Mouse (Mus musculus): ENCODE results near the gene Gng2.

Gng2 gene

DNA sequence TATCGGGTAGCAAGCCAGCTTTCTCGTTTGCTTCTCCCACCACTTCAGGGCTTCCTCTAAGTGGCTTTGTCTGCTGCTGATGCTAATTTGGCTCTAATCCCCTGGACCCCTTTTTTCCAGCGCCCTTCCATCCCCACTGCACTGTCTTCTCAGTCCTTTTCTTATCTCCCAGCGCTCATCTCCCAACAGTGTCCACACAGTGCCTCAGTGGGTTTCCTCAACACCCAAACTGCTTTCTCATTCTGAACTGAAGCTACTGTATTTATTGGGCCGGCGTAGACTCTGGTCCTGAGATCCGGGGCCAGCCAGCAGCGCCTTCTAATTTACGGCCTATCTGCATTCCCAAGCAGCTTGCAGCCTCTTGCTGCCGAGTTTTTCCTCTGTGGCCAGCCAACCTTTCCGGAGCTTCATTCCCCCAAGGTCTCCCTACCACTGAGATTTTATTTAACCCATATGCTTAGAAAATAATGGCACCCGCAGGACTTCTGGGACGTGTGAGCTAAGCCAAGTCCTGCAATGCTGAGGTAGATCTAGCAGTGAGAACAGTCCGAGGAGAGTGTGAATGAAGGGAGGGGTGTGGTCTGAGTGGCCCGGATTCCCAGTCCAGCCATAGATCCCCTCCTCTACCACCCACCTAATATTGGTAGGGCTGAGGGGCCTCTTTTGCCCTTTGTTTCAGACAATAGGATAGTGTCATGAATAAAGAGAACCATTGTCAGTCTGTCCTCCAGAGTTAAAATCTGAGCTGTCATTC lies at the start of gene Gng2:
Gene Gng2, minus strand, starts transcription at position 357 of the 754 bp plus-strand sequence.
- 26% methylated on average over 15 of the region's 15 CpGs for WGBS

- 70% methylated on average over 6 of the region's 6 CpGs for WGBS
These were observed 47.7 kb upstream of the Gng2 start for GRCm38 (mm10) chr14:20024888-20025719.

- WGBS, result 90% methylated on average over 2 of the region's 2 CpGs
These were observed 46.5 kb upstream of the Gng2 start for GRCm38 (mm10) chr14:20023939-20024338.

DNA sequence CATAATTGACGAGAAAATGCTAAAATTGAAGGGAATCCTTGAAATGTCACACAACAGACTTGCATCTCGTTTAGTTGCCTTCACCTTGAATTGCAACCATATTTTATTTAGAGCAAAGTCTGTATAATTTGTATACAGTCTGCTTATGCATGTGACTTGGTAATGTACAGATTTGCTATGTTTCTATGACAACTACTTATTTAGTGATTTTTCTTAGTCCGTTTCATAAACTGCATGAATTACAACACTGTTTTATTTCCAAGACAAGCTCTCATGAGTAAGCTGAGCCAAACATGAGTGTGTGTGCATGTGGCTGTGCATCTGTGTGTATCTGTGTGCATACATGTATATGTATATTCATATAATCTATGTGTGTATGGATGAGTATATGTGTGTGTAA lies 42.1 kb upstream of the Gng2 start:
- WGBS, result 65% methylated on average over 3 of the region's 3 CpGs

GRCm38 (mm10) chr14:20012506-20013275 lies 35.3 kb upstream of the Gng2 start:
- WGBS, result 38% methylated on average over 9 of the region's 9 CpGs

DNA sequence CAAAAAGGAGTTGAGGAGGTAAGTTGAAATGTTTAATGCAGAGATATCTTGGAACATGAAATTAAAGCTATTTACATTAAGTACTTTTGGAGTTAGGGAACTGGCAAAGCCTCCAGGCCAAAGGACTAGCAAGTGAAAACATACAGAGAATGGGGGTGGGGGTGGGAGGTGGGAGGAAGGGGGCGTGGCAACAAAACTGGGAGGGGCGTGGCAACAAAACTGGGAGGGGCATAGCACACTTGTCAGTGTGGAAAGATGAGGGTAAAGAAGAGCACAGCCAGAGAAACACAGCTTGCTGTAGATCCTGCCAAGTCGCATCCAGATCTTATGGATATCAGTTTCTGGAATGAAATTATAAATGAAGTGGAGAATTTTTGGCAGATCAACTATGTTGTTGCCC lies 30.0 kb upstream of the Gng2 start:
- WGBS, result 73% methylated on average over 3 of the region's 3 CpGs

DNA sequence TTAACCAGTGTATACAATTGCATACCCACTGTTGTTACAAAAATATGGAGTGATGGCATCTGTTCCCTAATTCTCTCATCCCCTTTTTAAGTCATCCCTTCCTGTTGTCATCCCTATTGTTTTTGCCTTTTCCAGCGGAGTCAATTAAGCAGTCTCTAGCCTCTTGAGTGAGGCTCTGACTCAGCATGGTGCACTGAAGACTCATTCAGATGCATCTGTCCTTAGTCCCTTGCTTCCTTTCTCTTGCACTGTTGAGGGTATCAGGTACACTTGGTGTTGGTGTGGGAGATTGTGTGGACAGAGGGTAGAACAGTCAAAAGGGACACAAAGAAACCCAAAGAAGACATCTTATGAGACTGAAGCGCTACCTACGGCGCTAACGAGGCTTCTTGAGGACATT lies 19.4 kb upstream of the Gng2 start:
- 88% methylated on average over 5 of the region's 5 CpGs for WGBS

DNA sequence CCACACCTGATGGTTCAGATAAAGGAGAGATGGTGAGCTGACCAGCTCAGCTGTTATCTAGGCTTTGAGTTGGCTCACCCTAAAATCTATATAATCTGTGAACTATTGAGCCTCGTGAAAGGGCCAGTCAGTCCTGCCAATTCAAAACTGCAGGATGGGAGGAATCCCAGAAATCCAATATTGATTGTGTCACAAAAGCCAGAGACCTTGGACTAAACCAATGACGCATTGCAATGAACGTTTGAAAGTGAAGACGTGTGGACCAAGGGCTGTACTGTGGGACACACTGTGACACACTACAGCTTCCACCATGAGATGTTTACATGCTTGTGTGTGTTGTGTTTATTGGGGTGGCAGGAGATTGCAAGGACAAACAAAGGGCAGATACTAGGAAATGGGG lies 18.5 kb upstream of the Gng2 start:
- 95% methylated on average over 4 of the region's 4 CpGs for WGBS

DNA sequence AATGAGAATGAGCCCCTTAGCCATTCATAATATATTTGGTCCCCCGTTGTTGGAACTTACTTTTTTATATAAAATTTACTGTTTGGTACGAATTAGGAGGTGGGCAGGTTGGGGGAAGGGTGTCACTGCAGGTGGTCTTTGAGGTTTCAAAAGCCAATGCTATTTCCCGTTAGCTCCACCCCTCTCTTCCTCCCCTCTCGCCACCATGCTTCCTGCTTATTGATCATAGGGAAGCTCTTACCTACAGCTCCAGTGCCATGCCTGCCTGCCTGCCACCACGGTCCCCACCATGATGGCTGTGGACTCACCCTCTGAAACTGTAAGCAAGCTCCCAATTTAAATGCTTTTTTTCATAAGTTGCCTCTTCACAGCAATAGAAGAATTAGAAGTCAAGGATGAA lies 16.6 kb upstream of the Gng2 start:
- WGBS, result 77% methylated on average over 5 of the region's 5 CpGs

GRCm38 (mm10) chr14:19993570-19993883 lies 16.1 kb upstream of the Gng2 start:
- 94% methylated on average over 3 of the region's 3 CpGs for WGBS

DNA sequence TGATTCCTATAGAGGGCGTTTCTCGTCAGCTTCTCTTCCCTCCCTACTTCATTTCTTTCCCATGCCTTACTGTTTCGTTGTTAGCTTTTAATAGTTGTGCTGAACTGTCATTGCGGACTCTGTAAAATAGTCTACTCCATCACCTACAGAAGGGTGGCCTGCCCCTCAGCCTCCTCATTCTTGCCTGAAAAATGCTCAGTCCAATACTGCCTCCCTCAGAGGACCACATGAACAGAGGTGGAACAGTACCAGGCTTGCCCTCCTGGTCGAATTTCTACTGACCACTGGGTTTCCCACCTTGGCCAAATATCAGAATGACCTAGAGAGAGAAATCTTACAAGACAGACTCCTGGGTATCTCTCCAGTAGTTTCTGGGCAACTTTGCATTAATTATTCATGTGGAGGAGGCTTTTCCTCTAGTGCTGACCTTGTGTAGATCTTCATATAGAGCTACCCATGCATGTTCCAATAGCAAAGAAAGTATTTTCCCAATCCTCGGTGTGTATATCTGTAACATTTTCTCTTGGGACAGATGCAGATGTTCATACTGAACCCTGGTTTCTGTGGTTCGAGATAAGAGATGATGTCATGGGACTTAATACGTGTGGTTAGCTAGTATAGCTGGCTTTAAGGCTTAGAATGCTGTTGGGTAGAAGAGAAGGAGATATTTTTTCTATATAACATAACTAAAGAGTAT lies 15.6 kb upstream of the Gng2 start:
- 90% methylated on average over 8 of the region's 8 CpGs for WGBS

GRCm38 (mm10) chr14:19991861-19992260 lies 14.4 kb upstream of the Gng2 start:
- WGBS, result 51% methylated on average over 3 of the region's 3 CpGs

DNA sequence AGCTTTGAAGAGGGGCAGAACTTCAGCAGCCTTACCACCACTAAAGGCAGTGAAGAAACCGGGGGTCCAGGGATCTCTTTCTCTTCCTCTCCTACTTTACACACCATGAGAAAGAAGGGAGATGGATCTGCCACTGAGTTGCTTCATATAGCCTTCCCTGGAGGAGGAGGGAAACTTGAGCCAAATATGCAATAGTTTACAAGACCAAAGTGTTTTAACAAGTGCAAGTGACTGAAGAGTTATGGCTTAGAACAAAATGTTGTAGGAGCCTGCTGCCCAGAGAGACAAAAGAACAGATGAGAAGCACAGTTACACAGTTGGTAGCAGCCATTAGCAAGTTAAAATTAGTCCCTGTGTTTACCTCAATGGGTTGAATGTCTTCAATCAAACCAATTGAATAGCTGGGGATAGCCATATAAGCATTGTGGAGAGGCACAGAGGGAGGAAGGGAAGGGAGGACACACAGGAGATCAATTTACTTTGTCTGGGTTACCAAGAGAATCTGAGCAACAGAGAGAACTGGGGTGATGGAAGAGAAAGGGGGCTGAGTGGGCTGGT lies 13.1 kb upstream of the Gng2 start:
- 42% methylated on average over 1 of the region's 1 CpGs for WGBS

DNA sequence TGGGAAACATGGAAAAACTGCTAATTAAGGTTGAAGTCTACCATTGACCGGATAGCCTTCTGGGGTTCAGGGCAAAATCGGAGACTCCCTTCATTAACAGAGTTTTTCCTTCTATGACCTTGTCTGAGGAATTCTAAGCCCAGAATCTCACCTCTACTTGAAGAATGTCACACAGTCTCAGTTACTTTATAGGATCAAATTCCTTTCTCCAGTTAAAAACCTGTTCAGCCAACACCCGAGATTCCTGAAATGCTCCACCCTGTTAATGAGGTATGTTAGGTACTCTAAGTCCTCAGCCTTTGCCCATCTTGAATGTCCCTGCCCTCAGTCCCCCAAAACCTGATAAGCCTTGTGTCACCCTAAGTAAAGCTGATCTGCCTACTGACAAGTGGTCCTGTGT lies 11.0 kb upstream of the Gng2 start:
- 100% methylated on average over 3 of the region's 3 CpGs for WGBS

GRCm38 (mm10) chr14:19987358-19987834 lies 10.0 kb upstream of the Gng2 start:
- 7% methylated on average over 8 of the region's 8 CpGs for WGBS

- 6% methylated on average over 13 of the region's 13 CpGs for WGBS
These were observed 9.4 kb upstream of the Gng2 start for GRCm38 (mm10) chr14:19986614-19987357.

DNA sequence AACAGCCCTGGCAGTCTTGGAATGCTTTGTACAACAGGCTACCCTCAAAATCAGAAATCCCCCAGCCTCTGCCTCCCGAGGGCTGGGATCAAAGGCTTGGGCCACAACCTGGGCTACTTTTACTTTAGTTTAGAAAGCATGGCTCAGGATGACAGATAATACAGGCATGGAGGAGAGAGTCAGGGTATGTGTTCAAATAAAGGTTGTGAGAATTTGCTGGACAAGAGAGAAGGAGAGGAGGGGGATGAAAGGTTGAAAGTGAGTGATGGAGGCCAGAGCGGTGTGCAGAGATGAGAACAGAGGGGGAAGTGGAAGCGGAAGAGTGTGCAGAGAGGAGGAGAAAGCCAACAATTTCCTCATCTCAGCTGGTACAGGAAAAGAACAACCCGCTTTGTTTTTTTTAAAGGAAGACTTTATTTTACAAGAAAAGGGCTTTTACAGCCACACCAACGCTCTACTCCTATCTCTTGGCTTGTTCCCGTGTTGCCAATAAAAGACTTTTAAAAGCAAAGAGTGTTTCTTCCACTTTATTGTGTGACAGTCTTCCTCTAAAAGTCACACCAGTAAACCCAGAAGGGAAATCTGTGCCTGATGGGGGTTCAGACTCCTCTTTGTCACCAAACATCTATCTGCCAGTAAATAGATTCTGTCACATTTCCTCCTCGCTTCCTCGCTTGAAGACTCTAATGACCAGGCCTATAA lies 8.6 kb upstream of the Gng2 start:
- WGBS, result 32% methylated on average over 8 of the region's 8 CpGs

DNA sequence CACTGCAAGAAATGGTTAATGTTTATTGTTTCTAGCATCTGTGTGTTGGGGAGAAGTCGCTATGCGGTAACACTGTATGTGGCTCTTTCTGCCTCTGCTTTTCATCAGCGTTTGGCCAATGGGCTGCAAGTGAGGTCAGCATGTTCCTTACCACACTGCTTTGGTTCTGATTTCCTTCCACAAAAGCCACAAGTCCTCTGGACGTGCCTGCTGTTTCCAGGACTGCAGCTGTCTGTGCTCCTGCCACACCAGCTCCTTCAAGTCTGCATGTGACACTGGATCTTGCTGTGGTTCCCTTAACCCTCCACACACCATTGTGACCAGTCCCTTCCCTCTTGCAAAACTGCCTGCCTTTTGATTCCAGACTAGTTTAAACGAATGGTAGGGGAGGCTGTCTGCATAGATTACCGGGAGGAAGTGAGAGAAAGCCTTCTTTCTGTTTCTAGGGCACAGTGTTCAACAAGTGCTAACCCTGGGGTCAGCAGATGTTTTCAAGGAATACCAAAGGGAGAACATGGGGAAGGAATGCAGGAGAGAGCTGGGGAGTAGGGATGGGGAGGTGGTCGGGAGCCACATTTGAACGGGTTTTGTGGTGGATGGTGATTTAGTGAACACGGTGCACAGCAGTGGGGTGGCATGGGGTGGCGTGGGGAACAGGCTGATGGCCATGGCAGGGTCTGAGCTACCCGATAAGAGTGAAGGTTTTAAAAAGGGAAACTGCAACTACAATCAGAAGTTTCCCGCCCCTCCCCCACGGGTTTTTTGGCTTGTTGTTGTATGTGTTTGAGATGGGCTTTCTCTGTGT lies 7.9 kb upstream of the Gng2 start:
- WGBS, result 30% methylated on average over 13 of the region's 13 CpGs
